Mouse (Mus musculus) liver, embryonic 15.5 days (tissue): Measurements from ENCODE around the gene Gm21876. TPM values are rescaled to one million over a fixed set of nuclear protein-coding genes. Genes with fewer than 3 reads are reported as not detected.
"Not testable (repeated sequence)": the region's sequence is repeated elsewhere in the genome, so short reads cannot be mapped to it uniquely, and the experiment has no call there.

ENCODE experiments used
- ATAC-seq: fragments of 200-750 bp; cut with Nextera tagmentation; 2 replicates; pipeline ENCODE4 v1.8.0; 2017; ENCODE audit warnings: moderate number of reproducible peaks, mild to moderate bottlenecking, moderate library complexity; ENCODE audit not compliant: insufficient read depth
- H3K27ac ChIP-seq: fragments of 300-500 bp; sonication (generic); replicated peaks from 2 replicates; pipeline ENCODE4 v1.5.1; 2015; ENCODE audit warnings: mild to moderate bottlenecking, inconsistent platforms
- H3K27me3 ChIP-seq: fragments of 300-500 bp; sonication (generic); 2 replicates; pipeline ENCODE4 v1.6.1; 2015; ENCODE audit warnings: mild to moderate bottlenecking, inconsistent platforms
- H3K36me3 ChIP-seq: fragments of 300-500 bp; sonication (generic); replicated peaks from 2 replicates; pipeline ENCODE4 v1.6.1; 2015; ENCODE audit warnings: moderate library complexity, mild to moderate bottlenecking, inconsistent platforms
- H3K4me1 ChIP-seq: fragments of 300-500 bp; sonication (generic); replicated peaks from 2 replicates; pipeline ENCODE4 v1.6.1; 2015; ENCODE audit warnings: inconsistent platforms
- H3K4me2 ChIP-seq: fragments of 300-500 bp; sonication (generic); 2 replicates; pipeline ENCODE4 v1.6.1; 2015; ENCODE audit warnings: moderate library complexity, mild to moderate bottlenecking, inconsistent platforms
- H3K4me3 ChIP-seq: fragments of 300-500 bp; sonication (generic); replicated peaks from 2 replicates; pipeline ENCODE4 v1.5.1; 2015; ENCODE audit warnings: mild to moderate bottlenecking, inconsistent platforms
- H3K9ac ChIP-seq: fragments of 300-500 bp; sonication (generic); 2 replicates; pipeline ENCODE4 v1.6.1; 2015; ENCODE audit warnings: moderate library complexity, mild to moderate bottlenecking, inconsistent platforms
- H3K9me3 ChIP-seq: fragments of 300-500 bp; sonication (generic); replicated peaks from 2 replicates; pipeline ENCODE4 v1.6.1; 2016; ENCODE audit warnings: inconsistent platforms
- WGBS: fragments of 180-500 bp; shearing (Covaris S2); methylation state at CpG from one replicate; pipeline ENCODE4 v1.1.7; 2015; ENCODE audit warnings: mixed read lengths; ENCODE audit not compliant: insufficient replicate concordance; 5-methylcytosine and 5-hydroxymethylcytosine counted together
- polyA plus RNA-seq: library from polyadenylated mRNA; unstranded; fragments of >200 nt; fragmentation: Nextera tagmentation; extraction: Ambion mirVana; gene quantifications from 2 replicates; pipeline ENCODE4 v1.2.1, GENCODE M21; 2015

The Gm21876 gene
- polyA plus RNA-seq, result not detected in 2 replicates

GRCm38 (mm10) chrX:21175553-21175952 lies at the start of gene Gm21876:
Gene Gm21876 (minus strand): TSS chrX:21175653.
- Histone ChIP-seq H3K4me1 (no peaks in the 10 kb centered on the region), H3K27ac (no peak within 1 kb of the TSS), H3K27me3 (no peaks in the 10 kb centered on the region), H3K36me3 (no peaks in the 10 kb centered on the region), H3K9ac (no peak within 1 kb of the TSS), H3K4me2 (no peak within 1 kb of the TSS), H3K4me3 (no peak within 1 kb of the TSS), H3K9me3 (no peaks in the 10 kb centered on the region)
- no peak for ATAC-seq
- 53% methylated on average over 3 of the region's 3 CpGs for WGBS

GRCm38 (mm10) chrX:21220422-21220821 lies 45.0 kb upstream of the Gm21876 start:
- Histone ChIP-seq H3K27me3 (no peaks in the 10 kb centered on the region), H3K27ac (no peak overlapping the region), H3K9me3 (no peaks in the 10 kb centered on the region), H3K36me3 (no peaks in the 10 kb centered on the region), H3K4me1 (no peaks in the 10 kb centered on the region), H3K4me2 (no peak overlapping the region), H3K9ac (no peak overlapping the region), H3K4me3 (no peak overlapping the region)
- no peak for ATAC-seq
- 31% methylated on average over 3 of the region's 3 CpGs for WGBS

GRCm38 (mm10) chrX:21146675-21147074 lies 28.8 kb downstream of the Gm21876 start:
- not testable (repeated sequence) for H3K4me3 ChIP-seq, ATAC-seq, H3K27ac ChIP-seq, H3K27me3 ChIP-seq, H3K9me3 ChIP-seq, H3K4me1 ChIP-seq, H3K4me2 ChIP-seq, H3K36me3 ChIP-seq, H3K9ac ChIP-seq
- 70% methylated on average over 25 of the region's 25 CpGs for WGBS

Other genes with a start within 250 kb of the Gm21876 start
- 39.0 and 51.4 TPM in 2 replicates for gene Cfp, start 244.1 kb downstream of the Gm21876 start, polyA plus RNA-seq
- gene Elk1, start 225.0 kb downstream of the Gm21876 start, polyA plus RNA-seq, result 2.2 TPM in 2 replicates
- 31.1 and 38.3 TPM in 2 replicates for gene Uxt, start 213.6 kb downstream of the Gm21876 start, polyA plus RNA-seq
- 1.4 and 1.5 TPM in 2 replicates for gene Zfp182, start 113.3 kb downstream of the Gm21876 start, polyA plus RNA-seq
- not detected in 2 replicates for gene Spaca5, start 107.2 kb downstream of the Gm21876 start, polyA plus RNA-seq
- 0.06 and 0.14 TPM in 2 replicates for gene Zfp300, start 86.1 kb downstream of the Gm21876 start, polyA plus RNA-seq
- not detected in 2 replicates for gene Ssxa1, start 59.8 kb downstream of the Gm21876 start, polyA plus RNA-seq